Mouse (Mus musculus) heart, postnatal 4 days (tissue): ENCODE results near the gene 4932438H23Rik. TPM values are rescaled to one million over a fixed set of nuclear protein-coding genes. Genes with fewer than 3 reads are reported as not detected.

Experiments
- DNase-seq: peaks from one replicate; pipeline ENCODE4 v3.0.0; 2021
- total RNA-seq, 2 experiments: library from RNA; stranded (reverse); gene quantifications; 2 replicates each; pipeline ENCODE4 v1.2.3; 2021

Gene 4932438H23Rik
- total RNA-seq, 2 experiments from 2014 or later: 0.23 TPM; not detected in 1

DNA sequence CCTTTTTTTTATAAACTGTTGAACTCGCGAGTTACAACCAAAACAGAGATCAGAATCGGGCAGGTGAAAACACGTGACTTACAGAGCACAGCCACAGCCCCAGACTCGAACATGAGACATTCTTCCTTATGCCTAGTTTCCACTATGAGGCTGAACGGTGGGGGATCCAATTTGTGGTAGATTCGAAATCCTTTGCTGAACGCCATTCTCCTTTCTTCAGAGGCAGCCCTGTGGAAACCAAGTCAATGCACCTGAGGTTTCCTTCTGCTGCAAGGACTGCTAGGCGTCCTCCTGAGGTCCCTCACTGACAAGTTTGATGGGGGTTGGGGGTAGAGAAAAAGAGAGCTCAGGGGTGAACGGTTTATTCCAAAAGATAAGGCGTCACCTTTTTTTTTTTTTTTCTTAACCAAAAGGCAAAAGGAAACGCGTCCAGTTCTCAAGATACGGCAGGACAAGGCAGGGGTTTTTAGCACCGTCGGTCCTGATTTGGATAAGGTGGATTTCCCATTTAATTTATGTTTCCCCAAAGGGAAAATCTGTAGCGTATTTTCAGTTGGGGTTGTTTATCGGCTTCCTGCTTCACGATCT, 84.9 kb downstream of the 4932438H23Rik start:
- DNase-seq: no peak

GRCm38 (mm10) chr16:91004915-91005538, 89.9 kb downstream of the 4932438H23Rik start:
- no peak for DNase-seq

Other genes with a start within 250 kb of the 4932438H23Rik start
- 10 to 100 TPM; 26.2 to 32.8 TPM for gene Cfap298, start 160.0 kb downstream of the 4932438H23Rik start, total RNA-seq
- 10 to 100 TPM; 29.2 to 32.6 TPM for gene Synj1, start 83.8 kb downstream of the 4932438H23Rik start, total RNA-seq
- gene Paxbp1, start 50.6 kb downstream of the 4932438H23Rik start, total RNA-seq: 10 to 100 TPM; 31.9 to 36.7 TPM
- not detected for gene Olig2, start 130.3 kb upstream of the 4932438H23Rik start, total RNA-seq
- gene Olig1, start 174.7 kb upstream of the 4932438H23Rik start, total RNA-seq: not detected